Mouse (Mus musculus) urinary bladder, adult 18-20 months (tissue): Measurements from ENCODE around the gene Scgb1b7.
"Not testable (repeated sequence)": the region's sequence is repeated elsewhere in the genome, so short reads cannot be mapped to it uniquely, and the experiment has no call there.

Experiments
- DNase-seq, 2 experiments: peaks; one replicate each; pipeline ENCODE4 v3.0.0; 2022; ENCODE audit warnings: low spot score in 2 of 2, mixed read lengths in 2 of 2

Gene Scgb1b7

DNA sequence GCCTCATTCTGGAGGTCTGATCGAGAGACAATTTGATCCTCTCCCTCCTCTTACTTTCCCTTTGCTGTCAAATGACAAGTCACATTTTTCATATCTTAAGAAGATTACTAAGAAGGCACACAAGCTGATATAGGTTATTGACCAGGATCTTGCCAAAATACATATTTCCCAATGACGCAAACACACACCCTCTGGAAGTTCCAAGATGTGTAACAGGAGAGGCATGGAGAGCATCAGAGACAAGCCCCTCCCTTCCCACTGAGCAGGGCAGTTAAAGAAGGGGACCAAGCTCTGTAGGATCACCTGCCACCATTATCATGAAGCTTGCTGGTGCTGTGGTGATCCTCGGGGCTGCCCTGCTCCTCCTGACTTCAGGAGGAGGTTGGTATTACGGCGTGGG is at the start of gene Scgb1b7:
Scgb1b7 (plus strand) TSS at position 301 of the 400 bp plus-strand sequence.
- not testable (repeated sequence) for DNase-seq

DNA sequence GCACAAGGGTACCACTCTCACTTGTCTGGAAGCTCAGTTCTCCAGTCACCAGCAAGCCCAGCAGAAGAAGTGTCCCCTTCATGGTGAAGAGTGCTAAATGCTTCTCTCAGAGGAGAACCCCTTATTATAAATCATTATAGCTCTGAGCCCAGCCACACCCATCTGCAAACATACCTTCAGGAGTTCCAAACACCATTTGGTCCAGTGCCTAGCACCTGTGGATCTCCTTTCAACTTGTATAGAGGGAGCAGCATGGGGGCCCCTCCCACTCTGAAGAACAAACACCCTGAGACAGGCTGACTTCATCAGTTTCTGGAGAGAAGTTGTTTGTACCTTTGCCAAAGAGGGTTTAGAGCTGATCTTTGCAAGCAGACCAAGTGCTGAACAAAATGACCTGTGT is 6.8 kb upstream of the Scgb1b7 start, which contains the start of gene Scgb2b7:
Scgb2b7 (minus strand) TSS at position 101 of the 400 bp plus-strand sequence.
- not testable (repeated sequence) for DNase-seq
